Comparison of ENCODE assay signal across 9 mouse cellular contexts in the genomic region with DNA sequence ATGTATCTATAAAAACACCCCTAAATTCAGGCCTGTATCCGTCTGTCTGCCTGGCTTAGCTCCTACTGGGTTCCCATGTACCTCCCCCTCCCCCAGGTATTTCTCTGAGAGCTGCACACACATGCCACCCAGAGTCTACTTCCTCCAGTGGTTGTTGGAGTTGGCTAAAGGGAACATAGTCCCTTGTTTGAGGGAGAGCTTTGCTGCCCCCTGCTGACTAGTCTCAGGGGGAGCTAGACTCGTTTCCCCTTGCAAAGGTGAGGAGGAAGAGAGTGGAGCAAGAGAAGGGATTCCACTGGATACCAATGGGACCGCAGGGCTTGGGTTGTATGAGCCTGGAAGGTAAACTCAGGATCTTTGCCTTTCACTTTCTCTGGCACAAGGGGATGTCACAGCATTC. TPM values are rescaled to one million over a fixed set of nuclear protein-coding genes. Genes with fewer than 3 reads are reported as not detected.
DNase-seq lines count a peak whose midpoint lies in the region; ATAC-seq and TF ChIP-seq lines count a peak whose summit lies in the region.
"Had no signal": no experiment of that assay in that cellular context is flagged by ENCODE, and none has a peak within 500 bp of the region (broad histone marks: within the 10 kb centered on the region; RNA-seq: fewer than 3 reads in every experiment).

No protein-coding gene starts in this region.

- TF ChIP-seq POLR2A in testis, adult 2 months (IDR thresholded peaks at IDR 0.05; ENCODE audit: control insufficient read depth, low read depth, low read length): no peak

- ATAC-seq in intestine, embryonic 14.5 days (replicated peaks; ENCODE audit: low FRiP score, low TSS enrichment, low read depth): peak; percentile 36; the same call in 1 of the 2 replicates
- no peak for ATAC-seq in intestine, embryonic 16.5 days

- peak; percentile 56; the same call in 1 of the 2 replicates for TF ChIP-seq CTCF in testis, adult 2 months (IDR thresholded peaks at IDR 0.05; ENCODE audit: control insufficient read depth, insufficient read depth, insufficient replicate concordance, low read depth, low read length)

- no peak overlapping the region for H3K4me2 ChIP-seq in intestine, embryonic 14.5 days (ENCODE audit: low read length)
- no peak overlapping the region for H3K4me2 ChIP-seq in intestine, embryonic 16.5 days (ENCODE audit: low read depth, low read length)

- no peaks in the 10 kb centered on the region for H3K36me3 ChIP-seq in intestine, embryonic 14.5 days (ENCODE audit: control insufficient read depth, insufficient read depth, low read length)
- no peaks in the 10 kb centered on the region for H3K36me3 ChIP-seq in intestine, embryonic 16.5 days (ENCODE audit: control insufficient read depth, insufficient read depth, low read length)
- H3K36me3 ChIP-seq in testis, adult 2 months (ENCODE audit: control insufficient read depth, insufficient read depth, low read length): no peaks in the 10 kb centered on the region

- intact Hi-C loops in left cerebral cortex, postnatal 36 days (cut with DNase I): loop anchor here (2.0 to 10.0 kb wide), 4 partner anchors 70 to 294 kb away; partner anchors contain the start of genes Adra2c and Dok7

- DNase-seq in intestine, embryonic 14.5 days (ENCODE audit: low spot score): peak; percentile 79
- peak; percentile 87 for DNase-seq in cerebellum, adult 9-10 months
- peak; percentile 75 to 93 for DNase-seq in frontal cortex, adult 2 months (ENCODE audit: extremely low spot score in 1 of 2, low spot score in 1 of 2)
- DNase-seq in kidney, adult 8-10 months: peak; percentile 68 to 82
- peak; percentile 65 to 78 for DNase-seq in left cerebral cortex, postnatal 36 days (ENCODE audit: low spot score in 2 of 2)
- peak; percentile 63 for DNase-seq in neural tube, embryonic 10.5 days (ENCODE audit: extremely low spot score, low spot score)

- H3K9ac ChIP-seq in intestine, embryonic 14.5 days (ENCODE audit: low read length): no peak overlapping the region
- no peak overlapping the region for H3K9ac ChIP-seq in intestine, embryonic 16.5 days (ENCODE audit: low read depth, low read length)

- H3K4me3 ChIP-seq in intestine, embryonic 14.5 days (ENCODE audit: low read depth, low read length): no peak overlapping the region
- H3K4me3 ChIP-seq in intestine, embryonic 16.5 days (ENCODE audit: low read length): no peak overlapping the region
- H3K4me3 ChIP-seq in testis, adult 2 months (ENCODE audit: control insufficient read depth, low read depth, low read length): no peak overlapping the region
- H3K4me3 ChIP-seq: megakaryocyte, embryonic 14.5 days had no signal

- H3K27ac ChIP-seq in intestine, embryonic 14.5 days (ENCODE audit: low read depth): no peak overlapping the region
- H3K27ac ChIP-seq in intestine, embryonic 16.5 days (ENCODE audit: low read length): no peak overlapping the region
- no peak overlapping the region for H3K27ac ChIP-seq in testis, adult 2 months (ENCODE audit: control insufficient read depth, insufficient read depth, low read depth, low read length)

- no peaks in the 10 kb centered on the region for H3K4me1 ChIP-seq in intestine, embryonic 14.5 days (replicated peaks; ENCODE audit: control insufficient read depth, insufficient read depth, low read length)
- no peaks in the 10 kb centered on the region for H3K4me1 ChIP-seq in intestine, embryonic 16.5 days (ENCODE audit: control insufficient read depth, insufficient read depth, low read length)
- H3K4me1 ChIP-seq in testis, adult 2 months (ENCODE audit: control insufficient read depth, insufficient read depth, low read length): no peaks in the 10 kb centered on the region
- H3K4me1 ChIP-seq: megakaryocyte, embryonic 14.5 days had no signal

- 14% methylated on average over 3 of the region's 3 CpGs for WGBS in intestine, embryonic 14.5 days
- WGBS in intestine, embryonic 16.5 days: 20% methylated on average over 3 of the region's 3 CpGs

- H3K9me3 ChIP-seq in intestine, embryonic 14.5 days (ENCODE audit: control insufficient read depth, low read length): no peaks in the 10 kb centered on the region
- no peaks in the 10 kb centered on the region for H3K9me3 ChIP-seq in intestine, embryonic 16.5 days (ENCODE audit: control insufficient read depth, low read length)
- H3K9me3 ChIP-seq: megakaryocyte, embryonic 14.5 days had no signal

- no peaks in the 10 kb centered on the region for H3K27me3 ChIP-seq in intestine, embryonic 14.5 days (replicated peaks; ENCODE audit: control insufficient read depth, insufficient read depth, low read length)
- H3K27me3 ChIP-seq in intestine, embryonic 16.5 days (replicated peaks; ENCODE audit: control insufficient read depth, insufficient read depth, low read length): no peaks in the 10 kb centered on the region
- H3K27me3 ChIP-seq in testis, adult 2 months (ENCODE audit: control insufficient read depth, insufficient read depth, low read length): no peaks in the 10 kb centered on the region

RNA-seq across cellular contexts. Expression of gene Hmx1, which starts 40.1 kb away (rescaled TPM):
- polyA plus RNA-seq in intestine, embryonic 14.5 days (2014; fragmentation: Nextera tagmentation; extraction: Ambion mirVana): not detected in 2 replicates
- not detected in 2 replicates for polyA plus RNA-seq in intestine, embryonic 16.5 days (2015; fragmentation: Nextera tagmentation; extraction: Ambion mirVana)
- polyA plus RNA-seq in frontal cortex, adult 2 months (2012; rRNA removed): not detected in 2 replicates
- not detected for total RNA-seq in left cerebral cortex, postnatal 36 days (2021)
- 19.1 and 24.0 TPM in 2 replicates for polyA plus RNA-seq in testis, adult 2 months (2012; rRNA removed)

Comparison
In these comparisons a context has a peak if more than half of its experiments do, and no peak if none do; other contexts are left out.
1. RNA of gene Hmx1, which starts 40.1 kb away (polyA plus RNA-seq): 19.1 to 24.0 TPM in testis, adult 2 months; not detected in intestine, embryonic 16.5 days, not detected in intestine, embryonic 14.5 days and not detected in frontal cortex, adult 2 months; every median in the first group is over 10 times any median in the second.
2. Peak in every context shown above with its lines, with median percentiles within 50 percentile points of each other: DNase-seq.